7 mouse cellular contexts compared by ENCODE assay signal in the genomic region with DNA sequence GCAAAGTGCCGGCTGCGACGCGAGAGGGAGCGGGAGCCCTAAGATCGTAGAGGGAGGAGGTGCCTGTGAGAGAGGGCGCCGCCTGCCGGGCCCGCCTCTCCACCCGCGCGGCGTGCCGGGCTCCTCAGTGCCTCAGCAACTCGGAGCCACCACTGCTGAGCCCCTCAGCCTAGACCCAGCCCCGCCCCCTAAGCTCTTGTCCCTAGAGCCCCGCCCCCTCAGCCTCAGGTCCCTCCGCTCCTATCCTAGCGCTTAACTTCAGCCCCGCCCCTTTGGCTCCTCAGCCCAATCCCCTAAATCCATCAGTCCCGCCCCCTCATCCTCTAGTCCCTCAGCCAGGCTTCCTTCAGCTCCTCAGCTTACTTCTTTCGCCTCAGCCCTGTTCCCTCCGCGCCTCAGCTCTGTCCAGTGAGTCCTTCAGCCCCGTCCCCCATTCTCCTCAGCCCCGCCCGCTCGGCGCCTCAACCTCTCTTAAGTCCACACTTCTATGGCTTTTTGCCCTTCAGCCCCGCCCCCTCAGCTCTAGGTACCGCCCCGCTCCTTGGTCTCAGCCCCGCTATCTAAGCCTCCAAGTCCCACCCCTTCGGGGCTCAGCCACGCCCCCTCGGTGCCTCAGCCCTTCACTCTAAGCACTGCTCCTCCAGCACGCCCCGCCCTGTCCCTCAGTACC. TPM values are rescaled to one million over a fixed set of nuclear protein-coding genes. Genes with fewer than 3 reads are reported as not detected.
A peak's percentile ranks its signal among the peaks of the same experiment; 100 is the strongest.
DNase-seq lines count a peak whose midpoint lies in the region; ATAC-seq and TF ChIP-seq lines count a peak whose summit lies in the region.

Gene Iqsec1, minus strand, starts transcription at position 38 of the 670 bp plus-strand sequence.

- H3K4me2 ChIP-seq in embryonic facial prominence, embryonic 14.5 days (ENCODE audit: low read depth, low read length): peak within 1 kb of the TSS; percentile 100
- H3K4me2 ChIP-seq in limb, embryonic 11.5 days (ENCODE audit: low read depth, severe bottlenecking): peak within 1 kb of the TSS; percentile 97
- H3K4me2 ChIP-seq in midbrain, embryonic 13.5 days (replicated peaks): peak within 1 kb of the TSS; percentile 100

- no peak within 1 kb of the TSS; the same call in 1 of the 2 replicates for H3K27ac ChIP-seq in bone marrow, adult 2 months (ENCODE audit: control insufficient read depth, insufficient read depth, low read depth, low read length, poor library complexity)
- 0 out of 2 replicates have a peak within 1 kb of the TSS, but pooled peaks have one; percentile 44 for H3K27ac ChIP-seq in embryonic facial prominence, embryonic 14.5 days (replicated peaks; ENCODE audit: low read depth, low read length)
- no peak within 1 kb of the TSS for H3K27ac ChIP-seq in heart, adult 2 months
- no peak within 1 kb of the TSS for H3K27ac ChIP-seq in kidney, adult 2 months (ENCODE audit: insufficient read depth, low read depth, low read length)
- H3K27ac ChIP-seq in limb, embryonic 11.5 days (replicated peaks; ENCODE audit: low read depth, low read length): no peak within 1 kb of the TSS
- peak within 1 kb of the TSS; percentile 47; the same call in 1 of the 2 replicates for H3K27ac ChIP-seq in midbrain, embryonic 13.5 days
- no peak within 1 kb of the TSS for H3K27ac ChIP-seq in small intestine, adult 2 months (ENCODE audit: insufficient read depth, low read depth, low read length)

- DNase-seq in embryonic facial prominence, embryonic 14.5 days (ENCODE audit: low spot score): peak; percentile 99
- peak; percentile 71 to 78 for DNase-seq in heart, adult 2 months
- peak; percentile 87 for DNase-seq in kidney, adult 2 months
- DNase-seq in limb, embryonic 11.5 days (ENCODE audit: low spot score): peak; percentile 95

- H3K79me2 ChIP-seq in heart, adult 2 months (replicated peaks; ENCODE audit: control insufficient read depth, insufficient read depth, low read length): no peaks in the 10 kb centered on the region

- ATAC-seq in embryonic facial prominence, embryonic 14.5 days (ENCODE audit: low read depth): peak; percentile 95
- ATAC-seq in limb, embryonic 11.5 days (ENCODE audit: insufficient number of reproducible peaks, low FRiP score, low TSS enrichment, low read depth): peak; percentile 96
- ATAC-seq in midbrain, embryonic 13.5 days: peak; percentile 93

- H3K4me3 ChIP-seq in bone marrow, adult 2 months (replicated peaks; ENCODE audit: control insufficient read depth, low read depth, low read length): peak within 1 kb of the TSS; percentile 24
- H3K4me3 ChIP-seq in embryonic facial prominence, embryonic 14.5 days (ENCODE audit: low read depth, low read length): peak within 1 kb of the TSS; percentile 69
- H3K4me3 ChIP-seq in heart, adult 2 months: peak within 1 kb of the TSS; percentile 61
- peak within 1 kb of the TSS; percentile 81 for H3K4me3 ChIP-seq in kidney, adult 2 months (ENCODE audit: insufficient read depth, low read depth, low read length)
- peak within 1 kb of the TSS; percentile 58 for H3K4me3 ChIP-seq in limb, embryonic 11.5 days (ENCODE audit: low read depth, low read length)
- H3K4me3 ChIP-seq in midbrain, embryonic 13.5 days (replicated peaks): peak within 1 kb of the TSS; percentile 67
- peak within 1 kb of the TSS; percentile 63 for H3K4me3 ChIP-seq in small intestine, adult 2 months (ENCODE audit: low read depth, low read length)

- TF ChIP-seq CTCF in bone marrow, adult 2 months (IDR thresholded peaks at IDR 0.05; ENCODE audit: control insufficient read depth, insufficient read depth, low read length): peak; percentile 32; the same call in 1 of the 2 replicates
- peak; percentile 77 for TF ChIP-seq CTCF in heart, adult 2 months (IDR thresholded peaks at IDR 0.05)
- TF ChIP-seq CTCF in kidney, adult 2 months (conservative IDR thresholded peaks at IDR 0.05; ENCODE audit: insufficient read depth, insufficient read length, low read depth, low read length): peak; percentile 44; the same call in 1 of the 2 replicates
- TF ChIP-seq CTCF in small intestine, adult 2 months (IDR thresholded peaks at IDR 0.05; ENCODE audit: extremely low read depth, insufficient read length, insufficient replicate concordance, low read depth, low read length): peak; percentile 55

- no peak for TF ChIP-seq POLR2A in bone marrow, adult 2 months (IDR thresholded peaks at IDR 0.05; ENCODE audit: borderline replicate concordance, control insufficient read depth, low read depth, low read length)
- no peak for TF ChIP-seq POLR2A in heart, adult 2 months (IDR thresholded peaks at IDR 0.05; ENCODE audit: insufficient read depth, low read depth, low read length)
- no peak for TF ChIP-seq POLR2A in kidney, adult 2 months (IDR thresholded peaks at IDR 0.05; ENCODE audit: low read depth, low read length)
- no peak for TF ChIP-seq POLR2A in small intestine, adult 2 months (IDR thresholded peaks at IDR 0.05; ENCODE audit: low read depth, low read length)

- 5% methylated on average over 39 of the region's 39 CpGs for WGBS in bone marrow, adult 2 months
- WGBS in embryonic facial prominence, embryonic 14.5 days: under 1% methylated on average over 18 of the region's 39 CpGs
- 8% methylated on average over 35 of the region's 39 CpGs for WGBS in heart, adult 2 months
- WGBS in kidney, adult 2 months: 3% methylated on average over 39 of the region's 39 CpGs
- 2% methylated on average over 37 of the region's 39 CpGs for WGBS in limb, embryonic 11.5 days
- under 1% methylated on average over 32 of the region's 39 CpGs for WGBS in midbrain, embryonic 13.5 days
- WGBS in small intestine, adult 2 months: 2% methylated on average over 38 of the region's 39 CpGs

- peak within 1 kb of the TSS; percentile 73 for H3K9ac ChIP-seq in embryonic facial prominence, embryonic 14.5 days (ENCODE audit: low read depth, low read length)
- H3K9ac ChIP-seq in heart, adult 2 months (ENCODE audit: low read depth, low read length): peak within 1 kb of the TSS; percentile 71
- H3K9ac ChIP-seq in limb, embryonic 11.5 days (ENCODE audit: low read length): peak within 1 kb of the TSS; percentile 66
- H3K9ac ChIP-seq in midbrain, embryonic 13.5 days (replicated peaks): peak within 1 kb of the TSS; percentile 74

- H3K36me3 ChIP-seq in embryonic facial prominence, embryonic 14.5 days (ENCODE audit: control insufficient read depth, insufficient read depth, low read length): no peaks in the 10 kb centered on the region
- H3K36me3 ChIP-seq in heart, adult 2 months (ENCODE audit: control insufficient read depth, insufficient read depth, low read length): no peaks in the 10 kb centered on the region
- no peaks in the 10 kb centered on the region for H3K36me3 ChIP-seq in kidney, adult 2 months (ENCODE audit: control insufficient read depth, insufficient read depth, low read length)
- H3K36me3 ChIP-seq in limb, embryonic 11.5 days (ENCODE audit: control insufficient read depth, insufficient read depth, low read length): no peaks in the 10 kb centered on the region
- no peaks in the 10 kb centered on the region for H3K36me3 ChIP-seq in midbrain, embryonic 13.5 days
- H3K36me3 ChIP-seq in small intestine, adult 2 months (ENCODE audit: control insufficient read depth, insufficient read depth, low read length): no peaks in the 10 kb centered on the region

- peaks cover 14% of the 10 kb centered on the region for H3K27me3 ChIP-seq in embryonic facial prominence, embryonic 14.5 days (replicated peaks; ENCODE audit: control insufficient read depth, insufficient read depth, low read length)
- peaks cover 4% of the 10 kb centered on the region; the same call in 1 of the 2 replicates for H3K27me3 ChIP-seq in heart, adult 2 months (ENCODE audit: control insufficient read depth, insufficient read depth, low read length)
- no peaks in the 10 kb centered on the region for H3K27me3 ChIP-seq in kidney, adult 2 months (replicated peaks; ENCODE audit: control insufficient read depth, insufficient read depth, low read length)
- H3K27me3 ChIP-seq in limb, embryonic 11.5 days (ENCODE audit: control insufficient read depth, insufficient read depth, low read length): peaks cover 7% of the 10 kb centered on the region; the same call in 1 of the 2 replicates
- peaks cover 23% of the 10 kb centered on the region for H3K27me3 ChIP-seq in midbrain, embryonic 13.5 days
- H3K27me3 ChIP-seq in small intestine, adult 2 months (ENCODE audit: control insufficient read depth, insufficient read depth, low read length): peaks cover 19% of the 10 kb centered on the region

- H3K9me3 ChIP-seq in embryonic facial prominence, embryonic 14.5 days (ENCODE audit: control insufficient read depth, low read length): peaks cover 18% of the 10 kb centered on the region
- no peaks in the 10 kb centered on the region for H3K9me3 ChIP-seq in limb, embryonic 11.5 days (ENCODE audit: control insufficient read depth, low read length)
- peaks cover 6% of the 10 kb centered on the region; the same call in 1 of the 2 replicates for H3K9me3 ChIP-seq in midbrain, embryonic 13.5 days

- H3K4me1 ChIP-seq in bone marrow, adult 2 months (ENCODE audit: control insufficient read depth, insufficient read depth, low read length): no peaks in the 10 kb centered on the region
- H3K4me1 ChIP-seq in embryonic facial prominence, embryonic 14.5 days (ENCODE audit: control insufficient read depth, insufficient read depth, low read length): peaks cover 16% of the 10 kb centered on the region
- H3K4me1 ChIP-seq in heart, adult 2 months (ENCODE audit: control insufficient read depth, insufficient read depth, low read length): no peaks in the 10 kb centered on the region
- peaks cover 8% of the 10 kb centered on the region; the same call in 1 of the 2 replicates for H3K4me1 ChIP-seq in kidney, adult 2 months (ENCODE audit: control insufficient read depth, insufficient read depth, low read length)
- H3K4me1 ChIP-seq in limb, embryonic 11.5 days (ENCODE audit: control insufficient read depth, insufficient read depth, low read length): peaks cover 5% of the 10 kb centered on the region
- H3K4me1 ChIP-seq in midbrain, embryonic 13.5 days (replicated peaks): peaks cover 14% of the 10 kb centered on the region
- H3K4me1 ChIP-seq in small intestine, adult 2 months (ENCODE audit: control insufficient read depth, insufficient read depth, insufficient read length, low read length): peaks cover 6% of the 10 kb centered on the region

- intact Hi-C loops in heart, adult 2 months (cut with DNase I): loop anchor here (5.0 kb wide), 1 partner anchor 166 kb away; no protein-coding TSS in a partner anchor

- no peak for TF ChIP-seq EP300 in heart, adult 2 months (IDR thresholded peaks at IDR 0.05; ENCODE audit: insufficient read depth, low read depth, low read length)

RNA-seq across cellular contexts. Expression of gene Iqsec1, which starts in this region (rescaled TPM):
- polyA plus RNA-seq in bone marrow, adult 2 months (2011; ENCODE audit: insufficient read depth, insufficient read length, low replicate concordance, missing spikeins): 47.2 and 81.1 TPM in 2 replicates
- 17.4 and 17.5 TPM in 2 replicates for polyA plus RNA-seq in embryonic facial prominence, embryonic 14.5 days (2014; fragmentation: Nextera tagmentation; extraction: Ambion mirVana)
- total RNA-seq in heart, adult 2 months (2021): 100 to 1,000 TPM; 146 to 147 TPM
- 95.8 and 100 TPM in 2 replicates for polyA plus RNA-seq in heart, adult 2 months (2012; rRNA removed)
- polyA plus RNA-seq in kidney, adult 2 months (2012; rRNA removed): 149 and 162 TPM in 2 replicates
- polyA plus RNA-seq in limb, embryonic 11.5 days (2014; fragmentation: Nextera tagmentation; extraction: Ambion mirVana): 8.5 TPM in 2 replicates
- polyA plus RNA-seq in midbrain, embryonic 13.5 days (2015; fragmentation: Nextera tagmentation; extraction: Ambion mirVana): 16.0 and 16.9 TPM in 2 replicates
- 46.1 and 49.3 TPM in 2 replicates for polyA plus RNA-seq in small intestine, adult 2 months (2012; rRNA removed)

Comparison
In these comparisons a context has a peak if more than half of its experiments do, and no peak if none do; other contexts are left out.
1. H3K27ac ChIP-seq: peak in embryonic facial prominence, embryonic 14.5 days (single experiment) and midbrain, embryonic 13.5 days (single experiment); none in bone marrow, adult 2 months (single experiment), heart, adult 2 months (single experiment), kidney, adult 2 months (single experiment), limb, embryonic 11.5 days (single experiment) and small intestine, adult 2 months (single experiment).
2. H3K4me3 ChIP-seq: peak in every context shown above with its lines; median percentile 81 in kidney, adult 2 months; 69 in embryonic facial prominence, embryonic 14.5 days; 67 in midbrain, embryonic 13.5 days; 63 in small intestine, adult 2 months; 61 in heart, adult 2 months; 58 in limb, embryonic 11.5 days; 24 in bone marrow, adult 2 months.
3. Peak in every context shown above with its lines, with median percentiles within 50 percentile points of each other: CTCF ChIP-seq, ATAC-seq, DNase-seq, H3K4me2 ChIP-seq and H3K9ac ChIP-seq.